Mouse (Mus musculus) CH12.LX (cell line): ENCODE measurements at regions not wholly inside any gene's neighbourhood (a gene's known extent, or its start where the extent isn't known, plus 50 kb on each side); places are given as distances from the start of the nearest gene placed in this dataset.

ENCODE experiments used
- HCFC1 ChIP-seq: IDR thresholded peaks from 2 replicates; pipeline ENCODE4 v1.6.1; 2012; ENCODE audit warnings: low read depth, mild to moderate bottlenecking, inconsistent platforms, low read length, improper control_type of control experiment
- ZNF384 ChIP-seq: IDR thresholded peaks from 2 replicates; pipeline ENCODE4 v1.6.1; 2012; ENCODE audit warnings: low read depth, low read length, improper control_type of control experiment, inconsistent platforms

GRCm38 (mm10) chr15:94006082-94006481 is 410.4 kb upstream of the Prickle1 start:
- TF ChIP-seq HCFC1 (no peak), ZNF384 (no peak)
